Mouse (Mus musculus) erythroid progenitor cell, adult 5-6 weeks (primary cell): Measurements from ENCODE around the gene Csrp2. TPM values are rescaled to one million over a fixed set of nuclear protein-coding genes. Genes with fewer than 3 reads are reported as not detected.

Experiments used
- ATAC-seq: replicated peaks from 2 replicates; pipeline ENCODE4 v1.8.0; 2016; ENCODE audit warnings: moderate number of reproducible peaks, mild to moderate bottlenecking, moderate TSS enrichment, inconsistent platforms; ENCODE audit not compliant: poor library complexity, low FRiP score, severe bottlenecking
- total RNA-seq, 2 experiments: library from RNA; stranded (forward) in 1 of 2; stranded (reverse) in 1 of 2; fragments of 150-400 nt in 1 of 2; fragments of 186-747, 209-891 nt in 1 of 2; gene quantifications; 2 replicates each; pipeline versions ENCODE4 v1.2.3 to v1.2.4; 2015 to 2017; ENCODE audit warnings: low replicate concordance in 2 of 2

The Csrp2 gene
- total RNA-seq, 2 experiments from 2014 or later: 11.6 TPM; not detected in 1

GRCm38 (mm10) chr10:110929756-110930155 is 10.2 kb downstream of the Csrp2 start:
- ATAC-seq: no peak

DNA sequence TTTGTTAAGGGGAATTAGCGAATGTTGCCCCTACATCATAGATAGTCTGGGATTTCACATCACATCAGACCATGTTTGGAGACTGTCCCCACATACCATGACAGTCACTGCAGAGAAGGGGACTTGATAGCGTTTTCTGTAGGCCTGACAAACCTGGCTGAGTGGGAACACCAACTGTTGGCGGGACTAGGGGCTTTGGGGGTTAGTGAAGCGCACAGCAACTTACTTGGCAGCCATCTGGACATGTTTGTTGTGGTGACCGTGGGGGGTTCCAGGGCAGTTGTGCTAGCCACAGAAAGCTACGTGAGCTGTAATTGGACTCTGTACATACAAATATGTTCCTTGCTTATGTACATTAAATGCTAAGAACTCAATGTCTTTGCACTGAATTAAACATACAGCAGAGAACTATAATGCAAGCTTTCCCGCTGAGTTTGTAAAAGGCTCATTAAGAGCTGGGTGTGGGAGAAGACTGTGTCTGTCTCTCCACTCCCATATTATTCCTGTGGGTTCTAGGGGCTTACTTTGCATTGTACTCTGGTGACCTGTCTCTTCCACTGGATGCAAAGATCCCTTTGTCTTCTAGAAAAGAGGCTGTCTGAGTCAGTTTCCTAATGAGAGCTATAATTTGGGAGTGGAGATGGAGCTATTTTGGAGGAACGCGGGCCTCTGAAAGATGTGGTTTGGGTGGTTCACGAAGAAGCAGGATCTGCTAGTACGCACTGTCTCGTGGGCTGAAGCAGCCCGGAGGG is 11.7 kb downstream of the Csrp2 start:
- ATAC-seq: no peak

DNA sequence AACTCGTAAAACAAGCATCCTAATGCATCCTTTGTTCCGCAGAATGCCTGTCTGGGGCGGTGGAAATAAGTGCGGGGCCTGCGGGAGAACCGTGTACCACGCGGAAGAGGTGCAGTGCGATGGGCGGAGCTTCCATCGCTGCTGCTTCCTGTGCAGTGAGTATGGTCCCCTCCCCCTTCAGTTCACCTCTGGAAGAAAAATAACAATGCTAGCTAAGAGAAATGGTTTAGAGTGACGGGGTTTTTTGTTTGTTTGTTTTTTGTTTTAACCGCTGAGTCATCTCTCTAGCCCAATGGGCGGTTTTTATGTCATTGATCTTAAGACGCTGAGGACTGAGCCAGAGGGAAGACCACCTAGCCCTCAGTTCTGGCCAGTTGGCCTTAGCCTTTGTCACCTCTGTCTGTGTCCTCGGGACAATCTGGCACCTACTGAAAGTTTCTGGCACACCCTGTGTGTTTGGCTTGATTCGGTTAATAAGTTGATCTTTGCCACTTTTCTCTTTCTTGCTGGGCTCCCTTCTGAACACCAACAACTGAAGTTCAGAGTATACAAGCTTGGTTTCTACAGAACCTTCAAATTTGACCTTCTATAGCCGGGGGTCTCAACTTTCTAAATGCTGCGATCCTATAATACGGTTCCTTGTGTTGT is 12.4 kb downstream of the Csrp2 start:
- no peak for ATAC-seq

DNA sequence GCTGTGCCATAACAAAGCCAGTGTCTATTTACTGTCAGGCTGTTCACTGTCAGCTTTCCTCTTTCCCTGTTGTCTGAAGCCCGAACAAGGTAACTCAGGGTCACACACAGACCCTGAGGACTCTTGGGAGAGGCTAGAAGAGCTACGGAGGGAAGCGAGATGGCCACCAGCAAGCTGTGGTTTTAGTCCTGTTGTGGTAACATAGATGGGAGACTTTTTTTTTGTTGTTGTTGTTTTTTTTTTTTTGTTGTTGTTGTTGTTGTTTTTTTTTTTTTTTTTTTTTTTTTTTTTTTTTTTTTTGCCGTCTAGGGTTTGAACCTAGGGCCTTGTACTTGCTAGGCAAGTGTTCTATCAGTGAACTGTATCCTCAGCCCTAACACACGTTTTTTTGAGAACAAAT is 14.0 kb downstream of the Csrp2 start:
- no peak for ATAC-seq

DNA sequence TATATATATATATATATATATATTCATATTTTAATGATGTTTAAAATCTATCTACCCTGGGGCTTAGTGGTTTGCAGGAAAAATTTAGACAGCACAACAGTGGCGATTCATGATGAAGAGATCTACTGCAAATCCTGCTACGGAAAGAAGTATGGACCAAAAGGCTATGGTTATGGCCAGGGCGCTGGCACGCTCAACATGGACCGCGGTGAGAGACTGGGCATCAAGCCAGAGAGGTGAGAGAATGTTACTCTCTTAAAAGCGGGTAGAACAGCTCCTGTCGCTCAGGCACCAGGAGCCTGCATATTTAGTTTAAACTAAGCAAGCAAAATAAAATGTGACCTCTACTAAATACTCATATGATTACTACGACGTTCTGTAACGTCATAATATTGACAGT is 15.5 kb downstream of the Csrp2 start:
- ATAC-seq: no peak

DNA sequence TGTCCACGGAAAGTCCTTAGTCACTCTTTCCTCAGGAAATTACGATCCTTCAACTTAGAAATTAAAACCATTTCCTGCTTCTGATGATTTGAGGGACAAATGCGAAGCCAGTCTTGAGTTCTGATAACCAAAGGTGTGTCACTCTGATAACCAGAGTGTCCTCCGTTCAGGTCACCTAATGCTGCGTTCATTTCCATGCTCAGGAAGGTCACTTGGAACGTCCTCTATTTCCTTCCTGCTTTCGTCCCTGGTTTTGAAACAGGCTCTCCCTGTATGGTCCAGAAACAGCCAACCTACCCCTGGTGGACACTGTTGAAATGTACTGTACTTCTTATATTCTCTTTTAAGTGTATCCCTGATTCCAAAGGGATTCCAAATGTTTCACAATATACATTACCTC is 16.1 kb downstream of the Csrp2 start:
- no peak for ATAC-seq

GRCm38 (mm10) chr10:110938361-110938760 is 18.8 kb downstream of the Csrp2 start:
- ATAC-seq: no peak

- ATAC-seq: no peak
Observed at GRCm38 (mm10) chr10:110938841-110939549, 19.4 kb downstream of the Csrp2 start.

DNA sequence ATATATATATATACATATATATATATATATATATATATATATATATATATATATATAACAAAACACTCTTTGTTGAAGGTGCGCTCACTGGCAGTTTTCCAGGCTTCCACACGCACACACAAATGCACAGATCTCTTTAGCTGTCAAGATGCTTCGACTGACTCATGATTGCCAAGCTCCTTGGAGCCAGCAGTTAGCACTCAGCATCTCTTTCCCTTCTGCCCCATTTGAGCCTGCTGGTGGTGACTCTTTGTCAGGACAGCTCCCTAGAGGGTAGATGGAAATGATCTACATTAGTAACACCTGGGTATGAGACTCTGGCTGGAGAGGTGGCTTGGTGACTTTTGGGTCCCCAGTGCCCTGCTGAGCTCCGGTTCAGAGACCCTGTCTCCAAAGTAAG is 20.1 kb downstream of the Csrp2 start:
- no peak for ATAC-seq

GRCm38 (mm10) chr10:110940740-110941398 is 21.3 kb downstream of the Csrp2 start:
- no peak for ATAC-seq

DNA sequence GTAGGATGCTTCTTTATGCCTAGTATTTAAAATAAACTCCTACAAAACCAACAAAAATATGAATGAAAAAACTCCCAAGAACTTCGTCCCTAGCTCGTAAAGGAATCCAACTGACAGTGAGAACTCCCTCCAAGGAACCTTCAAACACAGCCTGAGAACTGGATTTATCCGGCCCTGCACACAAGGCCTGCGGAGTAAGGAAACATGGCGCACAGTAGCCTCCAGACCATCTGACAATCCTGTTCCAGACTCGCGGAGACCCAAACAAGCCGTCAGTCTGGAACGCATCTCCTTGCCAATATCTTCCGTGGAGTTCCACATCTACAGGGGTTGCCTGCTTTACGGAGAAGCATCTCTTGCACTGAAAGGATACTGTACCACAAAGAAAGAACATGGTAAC is 22.4 kb downstream of the Csrp2 start:
- ATAC-seq: no peak

DNA sequence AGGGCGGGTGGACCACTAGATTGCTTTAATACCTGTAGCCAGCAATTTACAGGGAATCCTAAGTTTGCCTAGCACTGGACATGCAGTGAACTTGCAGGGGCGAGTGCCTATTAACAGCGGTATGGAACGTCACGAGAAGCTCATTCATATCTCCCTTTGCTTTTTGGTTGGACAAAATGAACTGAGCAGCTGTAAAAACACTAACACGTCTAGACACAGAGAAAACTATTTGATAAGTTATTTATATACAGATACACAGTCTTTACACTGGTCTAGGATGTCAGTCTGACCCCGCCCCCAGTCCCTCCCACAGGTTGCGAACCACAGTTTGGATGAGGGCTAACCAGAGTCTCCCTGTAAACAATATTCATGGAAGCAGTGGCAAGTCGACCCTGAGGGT is 23.2 kb downstream of the Csrp2 start:
- no peak for ATAC-seq

DNA sequence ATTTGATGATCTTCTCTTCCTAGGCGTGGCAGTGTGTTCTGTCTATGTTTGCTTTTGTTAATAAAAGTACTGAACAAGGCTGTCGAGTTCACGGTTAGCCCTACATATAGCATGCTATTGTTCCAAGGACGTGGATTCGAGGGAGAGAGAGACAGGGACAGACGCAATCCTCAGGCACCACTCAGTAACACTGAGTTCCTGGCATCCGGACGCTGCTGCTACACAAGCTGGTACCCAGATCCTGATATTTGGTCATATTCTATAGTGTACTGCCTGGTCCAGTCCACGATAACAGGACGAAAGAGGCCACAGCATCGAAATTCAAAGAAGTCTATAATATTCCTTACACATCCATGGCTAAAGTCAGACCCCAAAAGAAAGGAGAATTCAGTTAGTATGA is 24.6 kb downstream of the Csrp2 start:
- no peak for ATAC-seq

DNA sequence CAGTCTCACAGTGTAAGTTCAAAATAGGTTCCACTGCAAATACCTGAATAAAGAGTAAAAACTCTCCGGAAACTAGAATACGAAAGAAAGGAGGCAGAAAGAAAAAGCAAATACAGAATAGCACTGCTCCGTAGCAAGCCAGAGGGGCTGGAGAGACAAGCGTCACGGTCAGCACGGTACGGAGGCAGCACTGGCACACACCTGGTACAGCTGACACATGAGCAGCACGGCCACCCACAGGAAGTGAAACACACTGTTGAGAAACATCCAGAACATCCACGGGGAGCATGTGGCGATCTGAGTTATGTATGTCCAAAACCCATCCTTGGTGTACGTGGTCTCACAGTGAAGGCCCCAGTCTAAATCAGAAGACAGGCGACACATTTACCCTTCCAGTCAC is 26.4 kb downstream of the Csrp2 start:
- ATAC-seq: no peak

DNA sequence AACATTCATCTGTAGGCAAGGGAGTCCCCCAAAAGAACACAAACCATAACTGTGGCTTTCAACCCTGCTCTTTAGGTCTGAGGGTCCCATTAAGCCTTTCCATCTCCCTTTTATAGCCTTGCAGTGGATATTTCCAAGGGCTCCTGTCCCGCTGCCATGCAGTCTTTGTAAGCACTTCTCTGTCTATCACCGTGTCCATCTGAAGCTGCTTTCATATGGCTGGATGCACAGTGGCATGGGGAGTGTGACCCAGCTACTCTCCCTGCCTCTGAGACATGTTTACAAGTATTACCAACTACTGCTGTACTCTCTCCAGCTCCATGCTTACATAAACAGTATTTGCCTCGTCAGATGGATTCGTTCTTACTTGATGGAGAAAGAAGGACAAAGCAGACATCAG is 28.0 kb downstream of the Csrp2 start:
- no peak for ATAC-seq

DNA sequence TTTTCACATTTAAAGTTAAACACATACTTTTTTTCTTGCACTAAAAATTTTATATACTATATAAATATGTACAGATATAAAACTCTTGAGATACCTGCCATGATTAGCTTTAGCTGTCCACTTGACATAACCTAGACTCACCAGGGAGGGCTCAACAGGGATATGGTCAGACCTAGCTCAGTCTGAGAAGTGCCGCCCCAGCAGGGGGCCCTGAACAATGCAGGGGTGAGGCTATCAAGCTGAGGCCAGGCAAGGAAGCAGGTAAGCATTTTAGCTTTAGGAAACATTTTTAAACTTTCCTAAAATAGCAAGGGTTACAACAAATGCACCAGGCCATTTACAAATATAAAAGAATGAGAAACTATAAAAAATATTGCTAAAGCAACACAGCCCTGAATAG is 31.5 kb downstream of the Csrp2 start:
- no peak for ATAC-seq

- ATAC-seq: no peak
Observed at GRCm38 (mm10) chr10:110951748-110952147, 32.2 kb downstream of the Csrp2 start.

DNA sequence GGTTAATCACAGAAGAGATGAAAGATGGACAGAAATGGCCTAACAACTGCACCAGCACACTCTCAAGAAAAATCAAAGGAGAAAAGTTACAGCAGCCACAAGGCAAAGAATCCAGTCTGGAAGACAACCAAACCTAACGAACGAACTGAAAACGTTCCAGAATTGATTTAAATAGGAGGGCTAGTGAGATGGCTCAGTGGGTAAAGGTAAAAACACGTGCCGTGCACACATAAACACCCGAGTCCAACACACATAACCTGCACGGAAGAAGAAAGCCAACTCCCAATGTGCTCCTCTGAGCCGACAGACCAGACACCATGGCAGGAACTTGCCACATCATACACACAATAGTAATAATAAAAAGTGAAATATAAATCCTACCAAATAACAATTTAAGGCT is 32.7 kb downstream of the Csrp2 start:
- no peak for ATAC-seq

DNA sequence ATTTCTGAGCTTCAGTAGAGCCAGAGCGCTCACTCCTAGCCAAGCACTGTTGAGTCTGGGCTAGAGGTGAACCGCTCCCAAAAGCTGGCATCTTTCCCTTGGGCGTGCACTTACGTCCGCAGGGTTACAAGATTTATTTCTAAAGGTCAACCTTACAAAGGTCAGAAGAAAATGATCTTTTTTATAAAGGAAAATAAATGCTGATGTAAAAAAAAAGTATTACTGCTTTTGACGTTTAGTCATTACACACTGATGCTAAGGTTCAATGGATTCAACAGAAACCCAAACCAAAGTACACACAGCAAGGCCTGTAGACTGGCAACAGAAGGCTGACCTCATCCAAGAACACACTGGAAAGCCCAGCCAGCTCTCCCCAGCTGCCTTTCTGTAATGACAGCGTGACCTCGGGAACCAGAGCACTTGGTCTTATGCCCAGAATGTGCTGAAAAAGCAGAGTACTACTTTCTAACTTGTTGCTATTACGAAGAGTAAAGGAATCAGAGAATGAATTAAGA is 33.4 kb downstream of the Csrp2 start:
- ATAC-seq: no peak

- ATAC-seq: no peak
Observed at GRCm38 (mm10) chr10:110958879-110959278, 39.3 kb downstream of the Csrp2 start.
